Mouse (Mus musculus) yolk sac, embryonic 10.5 days (tissue): ENCODE measurements around the gene Tcfl5.

Source experiments
- DNase-seq: peaks from one replicate; pipeline ENCODE4 v3.0.0-alpha.2; 2017; ENCODE audit warnings: low spot score

The Tcfl5 gene

DNA sequence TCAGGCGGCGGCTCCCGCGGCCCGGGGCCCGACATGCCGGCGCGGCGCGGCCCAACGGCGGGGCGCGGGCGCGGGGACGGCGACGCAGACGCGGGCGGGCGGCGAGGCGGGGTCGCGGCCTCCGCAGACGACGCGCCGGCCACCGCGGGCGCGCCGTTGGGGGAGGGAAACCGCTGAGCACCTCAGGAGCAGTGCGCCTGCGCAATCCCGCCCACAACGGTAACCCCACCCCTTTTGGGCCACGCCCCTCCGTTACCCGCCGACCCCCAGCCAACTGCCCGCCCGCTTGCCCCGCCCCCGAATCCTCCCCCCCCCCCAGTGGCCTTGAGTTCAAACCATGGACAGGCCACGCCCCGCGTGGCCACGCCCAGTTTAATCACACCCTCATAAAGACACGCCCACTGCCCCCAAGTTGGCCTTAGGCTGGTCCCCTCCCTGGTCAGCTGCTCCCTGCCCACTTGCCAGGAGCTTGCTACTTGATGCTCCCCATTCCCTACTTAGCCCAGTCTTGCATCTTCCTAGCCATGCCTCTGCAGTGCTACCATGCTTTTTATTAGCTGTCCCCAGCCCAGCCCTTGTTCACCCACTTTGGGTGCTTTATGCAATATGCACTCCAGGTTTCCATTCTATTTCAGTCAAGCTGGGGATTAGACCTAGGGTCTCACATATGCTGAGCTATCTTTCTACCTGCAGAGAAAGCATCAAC is at the start of gene Tcfl5:
Gene Tcfl5 (minus strand): TSS at position 154 of the 706 bp plus-strand sequence.
- no peak for DNase-seq

DNA sequence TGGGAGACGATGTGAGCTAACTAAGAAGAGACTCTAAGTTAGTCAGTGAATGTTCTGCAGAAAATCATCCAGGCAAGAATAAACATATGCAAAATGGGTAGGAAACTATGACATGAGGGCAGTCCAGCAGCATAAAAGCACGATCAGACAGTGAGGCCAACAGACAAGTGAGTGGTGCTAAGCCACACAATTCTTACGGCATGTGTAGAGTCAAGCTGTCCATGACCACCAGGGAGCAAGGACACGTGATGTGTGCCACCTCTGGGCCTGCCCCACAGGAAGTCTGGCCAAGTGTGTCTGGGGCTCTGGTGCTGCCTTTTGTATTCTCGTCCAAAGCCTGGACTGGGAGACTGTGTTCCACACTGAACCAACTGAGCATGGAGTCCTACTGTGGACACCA is 47.3 kb upstream of the Tcfl5 start:
- no peak for DNase-seq

DNA sequence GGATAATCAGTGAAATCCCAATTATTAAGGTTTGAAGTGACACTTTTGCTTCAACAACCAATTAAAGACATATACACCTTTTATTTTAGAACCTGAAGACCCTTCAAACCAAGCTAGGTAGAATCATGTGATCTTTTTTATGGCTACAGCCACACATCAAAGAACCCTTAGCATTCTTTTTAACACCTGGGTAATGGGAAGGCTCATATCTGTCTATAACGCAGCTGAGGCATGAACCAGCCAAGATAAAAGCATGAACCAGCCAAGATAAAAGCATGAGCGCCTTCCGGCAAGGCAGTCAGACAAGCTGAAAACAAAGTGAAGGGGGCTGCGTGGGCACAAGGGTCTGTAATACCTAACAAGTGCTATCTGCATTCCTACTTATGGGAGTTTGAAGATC is 41.5 kb upstream of the Tcfl5 start:
- DNase-seq, result no peak

DNA sequence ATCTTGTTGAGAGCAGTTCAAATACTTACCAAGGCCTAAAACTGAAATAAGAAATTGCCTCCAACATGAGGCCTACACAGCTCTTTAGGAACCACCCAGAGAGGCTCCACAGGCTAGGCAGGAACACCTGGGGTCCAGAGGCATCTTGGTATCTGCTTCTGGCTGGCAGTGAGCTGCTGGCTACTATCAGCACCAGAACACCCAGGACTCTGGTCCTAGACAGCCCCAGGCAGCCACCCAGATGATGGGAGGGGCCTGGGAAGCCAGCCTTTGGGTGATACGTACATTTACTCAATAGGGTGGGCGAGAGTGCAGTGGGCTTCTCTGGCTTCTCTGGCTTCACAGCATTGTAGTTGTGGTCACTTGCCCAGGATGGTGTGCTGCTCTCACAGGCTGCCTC is 41.0 kb upstream of the Tcfl5 start:
- DNase-seq, result no peak

DNA sequence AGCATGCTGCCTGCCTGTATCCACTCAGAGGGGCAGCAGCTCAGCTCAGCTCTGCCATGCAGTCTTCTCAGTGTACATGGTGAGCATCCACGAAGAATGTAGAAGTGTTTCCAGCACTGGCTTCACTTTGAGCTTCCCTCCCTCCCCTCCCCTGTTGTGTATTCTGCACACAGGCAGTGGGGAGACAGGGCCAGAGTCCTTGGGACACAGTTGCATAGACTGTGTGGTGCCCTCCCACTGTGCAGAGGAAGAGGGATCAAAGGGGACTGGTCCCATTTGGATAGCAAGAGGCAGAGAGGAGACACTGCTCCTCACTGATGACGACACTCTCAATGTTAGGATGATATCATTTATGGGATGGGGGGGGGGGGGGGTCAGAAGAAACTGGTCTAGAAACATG is 38.7 kb upstream of the Tcfl5 start:
- DNase-seq, result no peak

DNA sequence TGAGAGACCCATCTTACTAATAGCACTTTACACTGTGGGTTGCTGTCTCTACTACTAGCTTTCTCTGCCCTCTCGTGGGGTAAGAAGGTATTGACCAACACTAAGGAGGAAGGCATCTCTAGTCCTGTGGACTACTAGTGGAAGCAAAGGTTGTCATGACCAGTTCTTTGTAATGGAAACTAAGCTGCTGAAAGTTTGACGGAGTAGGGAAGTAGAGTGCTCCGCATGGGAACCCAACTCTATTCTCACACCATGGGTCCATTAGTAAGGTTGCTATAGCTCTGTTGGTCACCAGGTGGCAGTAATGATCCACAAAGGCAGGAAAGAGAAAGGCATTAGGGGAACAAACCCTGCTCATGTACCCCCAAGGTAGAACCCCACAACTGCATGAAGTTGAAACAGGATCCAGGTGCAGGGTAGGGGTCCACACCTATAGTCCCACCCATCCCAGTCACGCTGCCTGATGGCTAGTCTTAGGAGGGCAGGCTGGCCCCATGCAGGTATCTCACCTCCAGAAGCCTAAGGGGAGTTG is 36.2 kb upstream of the Tcfl5 start:
- DNase-seq, result peak; percentile 58

DNA sequence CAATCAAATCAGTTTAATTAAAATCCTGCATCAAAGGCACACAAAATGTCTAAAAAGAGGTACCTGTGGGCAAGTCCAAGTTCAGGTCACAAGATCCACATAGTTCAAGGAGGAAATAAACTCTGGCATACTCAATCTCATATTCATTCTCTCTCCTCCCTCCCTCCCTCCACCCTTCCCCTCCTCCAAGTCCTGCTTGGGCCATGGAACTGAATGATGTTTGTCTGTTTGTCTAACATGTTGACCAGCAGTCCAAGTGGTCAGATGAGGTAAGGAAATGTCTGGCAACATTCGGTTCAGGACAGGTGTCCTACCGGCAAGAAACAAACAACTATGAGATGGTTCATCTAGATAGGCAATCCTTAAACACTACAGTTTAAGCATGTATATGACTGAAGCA is 34.2 kb upstream of the Tcfl5 start:
- no peak for DNase-seq

DNA sequence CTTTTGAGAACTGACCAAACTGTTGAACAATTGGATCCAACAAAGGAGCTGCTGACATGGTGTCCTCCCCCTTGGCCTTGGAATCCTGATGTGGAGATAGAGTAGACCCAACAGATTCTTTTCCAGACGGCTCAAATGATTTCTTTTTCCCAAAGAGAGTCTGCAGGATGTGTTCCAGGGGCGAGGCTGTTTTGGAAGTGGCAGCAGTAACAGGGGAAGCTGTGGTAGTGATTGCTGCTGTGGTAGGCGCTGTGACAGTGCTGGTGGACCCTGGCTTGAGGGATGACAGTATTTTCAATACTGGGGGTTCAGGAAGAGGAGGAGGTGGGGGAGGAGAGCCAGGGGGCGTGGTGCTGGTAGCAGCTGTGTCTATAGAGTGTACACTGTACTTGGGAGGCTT is 19.5 kb upstream of the Tcfl5 start:
- no peak for DNase-seq

DNA sequence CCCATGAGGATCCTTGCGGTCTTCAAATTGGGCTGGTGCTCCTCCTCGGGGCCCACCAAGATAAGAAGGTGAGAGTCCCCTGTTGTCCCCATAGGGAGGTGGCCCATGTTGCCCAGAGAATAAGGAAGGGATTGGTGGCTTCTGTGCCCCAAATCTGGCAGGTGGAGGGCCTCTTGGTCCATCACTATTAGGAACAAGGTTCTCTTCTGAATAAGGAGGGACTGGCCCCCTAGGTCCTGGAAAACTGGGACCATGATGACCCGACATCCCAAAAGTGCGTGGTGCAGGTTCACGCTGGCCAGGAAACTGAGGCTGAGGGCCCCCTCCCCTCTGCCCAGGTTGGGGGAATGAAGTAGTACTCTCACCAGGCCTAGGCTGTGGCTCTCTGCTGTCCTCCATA is 18.0 kb upstream of the Tcfl5 start:
- no peak for DNase-seq

DNA sequence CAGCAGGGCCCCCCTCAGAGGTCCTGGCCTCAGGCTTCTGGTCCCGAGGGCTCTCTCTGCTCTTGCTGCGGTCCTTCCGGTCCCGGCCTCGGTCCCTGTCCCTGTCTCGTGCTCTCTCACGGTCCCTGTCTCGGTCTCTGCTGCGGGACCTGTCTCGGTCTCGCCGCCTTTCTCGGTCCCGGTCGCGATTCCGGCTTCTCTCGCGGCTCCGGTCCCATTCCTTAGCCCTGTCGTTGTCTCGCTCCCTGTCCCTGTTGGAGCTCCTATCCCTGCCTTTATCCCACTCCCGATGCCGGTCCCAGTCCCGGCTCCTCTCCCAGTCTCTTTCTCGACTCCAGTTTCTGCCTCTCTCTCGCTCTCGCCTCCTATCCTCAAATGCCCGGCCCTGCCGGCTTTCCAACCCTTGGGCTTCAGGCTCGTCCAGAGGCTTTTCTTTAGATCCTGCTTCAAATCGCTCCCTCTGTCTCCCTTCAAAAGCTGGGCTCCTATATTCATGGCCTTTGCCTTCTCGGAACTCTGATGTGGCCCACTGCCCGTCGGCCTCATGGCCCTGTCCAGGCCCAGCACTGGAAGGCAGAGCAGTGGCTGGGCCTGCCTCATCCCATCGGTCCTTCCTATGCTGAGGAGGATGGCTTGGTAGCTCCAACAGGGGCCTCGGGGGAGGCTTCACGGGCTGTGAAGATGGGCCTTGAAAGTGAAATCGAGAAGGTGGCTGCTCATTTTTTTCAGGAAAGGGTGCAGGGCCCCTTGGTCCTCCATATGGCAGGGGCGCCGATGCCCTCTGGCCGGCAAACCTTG is 17.0 kb upstream of the Tcfl5 start:
- DNase-seq, result no peak

DNA sequence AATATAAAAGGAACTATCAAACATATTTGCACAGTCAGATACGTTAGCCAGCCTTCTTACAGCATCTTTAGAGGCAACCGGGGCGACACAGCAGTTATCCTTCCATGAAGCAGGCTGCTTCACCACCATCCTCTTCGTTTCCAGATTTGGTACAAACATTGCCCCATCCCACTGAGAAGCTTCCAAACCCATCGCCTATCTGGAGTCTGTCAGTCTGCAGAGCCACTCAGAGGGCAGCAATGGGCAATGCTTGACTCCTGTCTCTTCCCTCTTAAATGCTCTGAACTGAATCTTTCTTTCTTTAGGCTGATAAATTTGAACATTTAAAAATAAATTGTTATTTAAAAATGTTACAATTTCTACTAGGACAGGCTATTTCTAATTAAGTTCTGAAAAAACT is 15.9 kb upstream of the Tcfl5 start:
- DNase-seq, result no peak

DNA sequence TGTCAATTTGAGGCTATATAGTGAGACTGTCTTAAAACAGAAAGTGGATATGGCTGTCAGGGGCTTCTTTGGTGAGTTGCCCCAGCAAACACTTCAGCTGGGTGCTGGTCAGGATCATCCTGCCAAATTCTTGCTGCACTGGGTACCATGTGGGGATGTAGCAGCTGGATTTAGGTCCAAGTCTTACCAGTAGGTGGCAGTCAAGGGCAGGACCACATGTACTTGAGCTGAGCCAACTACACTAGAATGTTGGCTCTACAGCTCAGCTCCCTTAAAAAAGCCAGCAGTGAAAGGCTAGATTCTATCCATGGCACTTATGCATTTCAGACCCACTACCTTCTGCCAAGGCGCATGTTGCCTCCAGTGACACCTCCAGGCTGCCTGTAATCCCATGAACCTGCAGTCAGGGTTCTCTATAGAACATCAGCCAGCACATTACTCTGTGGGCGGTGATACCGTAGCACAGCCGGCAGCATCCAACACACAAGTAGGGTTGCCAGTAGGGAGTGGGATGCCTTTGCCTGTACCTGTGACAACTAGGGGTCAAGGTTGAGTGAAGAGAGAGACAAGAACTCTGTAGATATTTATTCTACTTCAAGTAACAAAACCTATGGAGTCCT is 15.0 kb upstream of the Tcfl5 start:
- DNase-seq, result peak; percentile 44

DNA sequence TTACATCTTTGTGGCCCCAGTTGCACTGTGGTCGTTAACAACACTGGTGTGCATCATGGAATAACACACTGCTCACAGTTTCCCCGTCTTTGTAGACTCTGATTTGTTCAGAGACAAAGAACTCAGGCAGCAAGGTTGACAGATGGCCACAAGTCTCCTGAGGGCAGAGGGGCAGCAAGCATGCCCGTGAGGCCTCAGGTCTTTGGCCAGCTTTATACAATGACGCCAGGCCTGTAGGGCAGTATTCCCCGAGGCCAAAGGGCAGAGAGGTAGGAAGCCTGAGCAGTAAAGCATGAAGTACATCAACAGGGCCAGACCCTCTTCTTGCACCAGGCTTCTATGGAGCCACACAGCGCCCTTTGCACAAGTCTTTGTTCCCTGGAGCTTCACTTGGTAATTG is 12.6 kb upstream of the Tcfl5 start:
- no peak for DNase-seq

DNA sequence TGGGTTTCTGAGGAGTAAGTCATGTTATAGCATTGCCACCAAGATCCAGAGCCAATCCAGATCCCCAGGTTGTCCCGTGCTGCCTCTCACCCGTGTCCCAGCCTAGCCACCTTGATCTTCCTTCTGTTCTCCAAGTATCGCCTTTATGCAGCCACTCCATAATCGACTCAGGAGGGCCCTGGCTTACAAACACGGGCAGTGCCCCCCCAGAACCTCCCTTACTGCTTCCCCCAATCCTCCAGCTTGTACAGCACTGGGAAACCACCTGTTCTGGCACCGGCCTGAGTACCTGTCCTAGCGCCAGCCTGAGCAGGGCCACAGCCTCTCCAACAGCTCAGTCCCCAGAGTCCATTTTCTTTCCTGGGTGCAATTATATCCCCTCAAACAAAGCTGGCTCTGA is 12.2 kb upstream of the Tcfl5 start:
- no peak for DNase-seq

DNA sequence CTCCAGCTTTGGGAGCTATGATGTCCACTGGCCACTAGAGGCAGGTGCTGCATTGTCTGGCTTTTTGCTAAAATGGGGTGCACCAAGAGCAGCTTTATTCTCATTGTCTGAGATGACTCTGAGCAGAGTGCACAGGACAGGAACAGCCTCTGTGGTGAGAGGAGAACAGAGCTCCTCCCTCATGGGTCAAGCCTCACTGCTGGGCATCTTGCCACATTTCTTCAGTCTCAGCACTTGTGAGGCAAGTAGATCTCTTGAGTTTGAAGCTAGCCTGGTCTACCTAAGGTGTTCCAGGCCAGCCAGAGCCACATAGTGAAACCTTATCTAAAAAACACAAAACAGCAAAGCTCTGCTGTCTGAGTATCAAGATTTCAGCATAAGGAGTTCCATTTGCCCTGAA is 4.3 kb upstream of the Tcfl5 start:
- DNase-seq, result no peak

DNA sequence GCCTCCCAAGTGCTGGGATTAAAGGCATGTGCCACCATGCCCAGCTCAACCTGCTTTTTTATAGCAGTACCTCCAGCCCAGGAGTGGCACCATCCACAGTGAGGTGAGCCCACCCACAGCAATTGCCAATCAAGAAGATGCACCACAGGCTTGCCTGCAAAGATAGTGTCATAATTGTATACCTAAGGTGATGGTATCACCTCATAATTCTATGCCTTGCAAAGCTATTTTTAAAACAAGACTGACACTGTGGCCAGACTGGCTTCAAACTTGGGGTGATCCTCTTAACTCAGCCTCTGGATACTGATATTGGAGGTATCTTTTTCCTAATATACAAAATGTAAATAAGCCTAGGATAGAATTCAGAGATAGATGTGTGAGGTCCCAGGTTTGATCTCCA is 1.1 kb upstream of the Tcfl5 start:
- no peak for DNase-seq

DNA sequence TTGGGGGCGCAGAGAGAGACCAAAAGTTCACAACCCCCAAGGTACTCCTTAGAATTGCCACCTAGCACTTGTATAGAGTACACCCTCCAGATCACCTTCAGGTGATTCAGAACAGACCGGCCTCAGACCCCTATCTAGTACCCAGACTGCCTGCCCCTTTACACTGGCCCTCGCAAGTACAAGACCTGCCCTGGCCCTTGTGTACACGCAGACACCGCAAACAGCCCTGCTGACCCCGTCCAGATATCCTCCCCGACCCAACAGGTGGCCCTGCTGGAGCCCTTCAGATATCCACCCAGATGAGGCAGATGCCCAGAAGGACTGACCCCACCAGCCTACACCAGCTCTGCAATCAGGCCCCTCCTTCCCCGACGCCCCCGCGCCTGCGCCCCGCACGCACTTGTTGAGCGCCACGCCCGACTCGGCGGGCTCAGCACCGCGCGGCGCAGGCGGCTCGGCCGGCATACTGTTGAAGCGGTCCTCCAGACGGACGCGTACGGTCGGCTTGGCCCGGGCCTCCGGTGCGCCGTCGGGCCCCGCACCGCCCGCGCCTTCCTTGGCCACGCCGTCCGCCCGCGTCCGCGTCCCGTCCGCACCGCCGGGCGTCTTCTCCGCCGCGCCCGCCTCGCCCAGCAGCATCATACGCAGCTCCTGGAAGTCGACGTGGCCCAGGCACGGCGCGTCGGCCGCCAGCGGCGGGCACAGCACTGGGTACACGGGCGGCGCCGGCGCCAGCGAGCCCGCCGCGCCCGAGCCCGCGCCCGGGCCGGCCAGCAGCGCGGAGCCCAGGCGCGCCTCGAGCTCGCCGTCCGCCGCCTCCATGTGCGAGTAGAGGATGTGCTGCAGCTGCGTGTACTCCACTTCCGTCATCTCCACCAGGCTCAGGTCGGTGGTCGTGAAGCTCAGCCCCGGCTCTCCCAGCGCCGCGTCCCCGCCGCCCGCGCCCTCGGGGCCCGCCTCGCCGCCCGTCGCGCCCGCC is 643 bp downstream of the Tcfl5 start:
- DNase-seq, result no peak

DNA sequence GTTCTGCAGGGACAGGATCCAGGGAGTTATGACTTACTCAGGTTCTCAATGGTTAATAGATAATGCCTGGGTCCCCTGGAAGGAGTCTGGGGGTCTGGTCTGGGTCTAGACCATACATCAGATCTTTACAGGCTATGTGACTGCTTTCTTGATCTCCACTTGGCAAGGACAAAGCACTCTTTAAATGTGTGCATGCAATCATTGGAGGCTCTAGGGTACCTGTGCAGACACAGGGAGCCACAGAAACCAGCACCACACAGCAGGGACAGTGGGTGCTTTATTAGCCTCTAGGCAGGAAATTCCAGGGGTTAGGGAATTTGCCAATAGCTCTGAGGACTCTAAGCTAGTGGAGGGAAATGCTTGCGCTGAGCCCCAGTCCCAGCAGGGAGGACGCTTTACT is 30.6 kb downstream of the Tcfl5 start:
- no peak for DNase-seq

DNA sequence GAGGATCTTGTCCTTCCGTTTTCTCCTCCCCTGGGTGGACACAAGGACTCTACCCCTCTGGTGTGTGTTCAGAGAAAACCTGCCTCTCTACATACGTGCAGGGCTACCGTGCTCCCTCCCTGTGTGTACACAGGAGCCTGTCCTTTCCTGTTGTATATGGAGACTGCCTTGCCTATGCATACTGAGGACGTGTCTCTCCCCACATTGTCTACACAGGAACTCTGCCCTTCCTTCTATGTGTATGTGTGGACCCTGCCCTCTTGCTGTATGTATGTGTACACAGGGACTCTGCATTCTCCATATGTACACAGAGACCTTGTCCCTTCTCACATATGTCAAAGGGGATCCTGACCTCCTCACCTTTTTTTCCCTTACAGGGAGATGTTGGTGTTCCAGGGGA is 32.2 kb downstream of the Tcfl5 start:
- peak; percentile 19 for DNase-seq

DNA sequence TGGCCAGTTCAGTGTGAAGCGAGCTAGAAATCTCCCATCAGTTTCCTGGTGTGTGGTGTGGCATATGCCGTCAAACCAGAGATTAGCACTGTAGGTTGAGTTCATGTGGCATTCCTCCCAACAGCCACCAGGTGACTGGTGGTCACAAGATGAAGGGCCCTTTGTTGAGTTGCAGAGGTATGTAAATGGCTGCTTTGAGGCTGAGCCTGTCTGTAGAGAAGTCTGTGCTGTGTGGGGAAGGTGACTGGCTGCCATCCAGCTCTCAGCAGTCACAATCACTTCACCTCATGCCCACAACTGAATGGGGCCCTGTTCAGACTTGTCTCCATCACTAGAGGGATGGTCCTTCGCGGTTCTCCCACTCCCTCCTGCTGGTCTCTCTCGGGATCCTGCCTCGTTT is 37.7 kb downstream of the Tcfl5 start:
- no peak for DNase-seq

DNA sequence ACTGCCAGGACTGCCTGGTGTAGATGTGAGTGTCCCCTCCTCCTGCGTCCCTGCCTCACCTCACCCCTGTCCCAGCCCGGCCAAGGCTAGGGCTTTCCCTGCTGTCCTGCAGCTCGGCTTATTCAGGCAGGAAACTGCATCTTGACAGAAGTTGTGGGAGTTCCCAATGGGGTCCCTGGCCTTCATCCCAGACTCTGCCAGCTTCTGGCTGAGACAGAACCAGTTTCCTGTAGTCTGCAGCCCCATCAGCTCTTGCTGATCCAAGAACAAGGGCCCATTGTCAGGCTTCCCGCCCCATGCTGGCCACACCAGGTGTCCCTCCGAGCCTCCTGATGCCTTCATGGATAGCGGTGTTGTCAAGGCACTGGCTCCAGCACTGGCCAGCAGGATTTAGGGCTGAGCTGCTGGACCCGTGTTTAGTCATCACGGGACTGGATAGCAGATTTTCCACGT is 41.9 kb downstream of the Tcfl5 start:
- DNase-seq, result no peak
